Mouse (Mus musculus): ENCODE results near the gene Tbcd. TPM values are rescaled to one million over a fixed set of nuclear protein-coding genes. Genes with fewer than 3 reads are reported as not detected.
A peak's percentile ranks its signal among the peaks of the same experiment; 100 is the strongest.
"Not testable (repeated sequence)": the region's sequence is repeated elsewhere in the genome, so short reads cannot be mapped to it uniquely, and the experiment has no call there.

Tbcd gene
- total and polyA plus RNA-seq, 3 experiments, result 10.6 to 17.4 (median 11.4) TPM

DNA sequence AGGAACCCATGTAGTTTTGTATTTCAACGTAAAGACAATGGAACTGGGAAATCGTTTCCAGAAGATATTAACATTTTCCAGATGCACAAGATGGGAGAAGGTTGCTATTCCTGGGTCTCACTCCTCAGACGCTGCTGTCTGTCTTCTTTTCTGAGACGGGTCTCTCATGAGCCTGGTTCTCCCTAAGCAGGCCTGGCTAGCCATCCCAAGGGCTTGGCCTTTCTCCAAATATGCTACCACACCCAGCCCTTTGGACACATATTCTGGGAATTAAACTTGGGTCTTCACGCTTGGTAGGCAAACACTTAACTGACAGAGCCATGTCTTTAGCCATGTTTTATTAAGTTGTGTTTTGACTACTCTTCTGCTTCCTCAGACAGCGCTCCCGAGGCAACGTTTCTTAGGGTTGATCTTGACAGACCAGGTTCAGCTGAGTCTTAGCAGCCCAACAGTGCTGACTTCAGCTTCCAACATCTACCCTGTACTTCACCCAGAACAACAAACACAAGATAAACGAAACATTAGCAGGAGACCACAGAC is 202.7 kb downstream of the Tbcd start:
- WGBS, result 67% methylated on average over 9 of the region's 9 CpGs
- Histone ChIP-seq H3K79me2 (replicated peaks; ENCODE audit: control insufficient read depth, insufficient read depth, low read length) (no peaks in the 10 kb centered on the region), H3K27me3 (ENCODE audit: control insufficient read depth, insufficient read depth, low read length) (no peaks in the 10 kb centered on the region), H3K27ac (no peak overlapping the region), H3K4me1 (ENCODE audit: control insufficient read depth, insufficient read depth, low read length) (peaks cover 12% of the 10 kb centered on the region), H3K36me3 (ENCODE audit: control insufficient read depth, insufficient read depth, low read length) (peaks cover 2% of the 10 kb centered on the region; the same call in 1 of the 2 replicates), H3K9ac (ENCODE audit: low read depth, low read length) (no peak overlapping the region), H3K4me3 (no peak overlapping the region)
- TF ChIP-seq POLR2A (IDR thresholded peaks at IDR 0.05; ENCODE audit: insufficient read depth, low read depth, low read length) (no peak), CTCF (IDR thresholded peaks at IDR 0.05) (no peak), EP300 (IDR thresholded peaks at IDR 0.05; ENCODE audit: insufficient read depth, low read depth, low read length) (no peak)
- intact Hi-C loops (cut with DNase I), result loop anchor here (5.0 kb wide), 1 partner anchor 48 kb away; the partner anchor contains the start of gene Metrnl
- DNase-seq, result no peak

- Histone ChIP-seq H3K4me1 (ENCODE audit: control insufficient read depth, insufficient read depth, low read length) (peaks cover 12% of the 10 kb centered on the region), H3K4me3 (no peak overlapping the region), H3K27ac (no peak overlapping the region), H3K36me3 (ENCODE audit: control insufficient read depth, insufficient read depth, low read length) (peaks cover 2% of the 10 kb centered on the region; the same call in 1 of the 2 replicates), H3K27me3 (ENCODE audit: control insufficient read depth, insufficient read depth, low read length) (no peaks in the 10 kb centered on the region), H3K79me2 (replicated peaks; ENCODE audit: control insufficient read depth, insufficient read depth, low read length) (no peaks in the 10 kb centered on the region), H3K9ac (ENCODE audit: low read depth, low read length) (no peak overlapping the region)
- intact Hi-C loops (cut with DNase I), result loop anchor here (5.0 kb wide), 1 partner anchor 87 kb away; no protein-coding TSS in a partner anchor
- DNase-seq, result no peak
- TF ChIP-seq EP300 (IDR thresholded peaks at IDR 0.05; ENCODE audit: insufficient read depth, low read depth, low read length) (no peak), POLR2A (IDR thresholded peaks at IDR 0.05; ENCODE audit: insufficient read depth, low read depth, low read length) (no peak), CTCF (IDR thresholded peaks at IDR 0.05) (no peak)
- 56% methylated on average over 6 of the region's 6 CpGs for WGBS
Measured at GRCm38 (mm10) chr11:121655166-121655806, 203.5 kb downstream of the Tbcd start.

DNA sequence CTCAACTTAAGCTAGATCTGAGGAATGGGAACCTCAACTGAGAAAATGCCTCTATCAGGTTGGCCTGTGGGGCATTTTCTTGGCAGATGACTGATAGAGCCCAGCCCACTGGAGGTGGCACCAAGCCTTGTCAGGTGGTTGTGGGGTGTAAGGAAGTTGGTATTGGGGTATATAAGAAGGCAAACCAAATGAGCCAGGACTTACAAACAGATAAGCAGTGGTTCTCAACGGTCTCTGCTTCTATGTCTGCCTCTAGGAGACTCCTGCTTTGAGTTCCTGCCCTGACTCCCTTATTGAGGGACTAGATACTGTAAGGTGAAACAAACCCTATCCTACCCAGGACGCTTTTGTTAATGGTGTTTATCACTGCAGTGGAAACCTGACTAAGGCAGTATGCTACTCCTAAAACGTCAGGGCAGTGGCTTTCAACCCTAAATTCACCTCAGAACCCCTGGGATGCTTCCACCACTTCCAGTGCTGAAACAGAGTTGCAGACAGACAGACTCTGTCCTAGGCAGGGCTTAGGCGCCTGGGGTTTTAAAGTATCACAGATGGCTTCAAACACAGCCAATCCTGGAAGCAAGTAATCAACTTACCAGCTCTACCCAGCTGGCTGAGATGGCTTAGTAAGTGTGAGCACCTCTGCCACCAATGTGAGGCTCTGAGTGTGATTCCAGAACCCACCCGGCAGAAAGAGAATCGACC is 204.2 kb downstream of the Tbcd start:
- no peak overlapping the region for H3K9ac ChIP-seq (ENCODE audit: low read depth, low read length)
- H3K36me3 ChIP-seq (ENCODE audit: control insufficient read depth, insufficient read depth, low read length), result peaks cover 2% of the 10 kb centered on the region; the same call in 1 of the 2 replicates
- no peak for DNase-seq
- peaks cover 12% of the 10 kb centered on the region for H3K4me1 ChIP-seq (ENCODE audit: control insufficient read depth, insufficient read depth, low read length)
- no peaks in the 10 kb centered on the region for H3K79me2 ChIP-seq (replicated peaks; ENCODE audit: control insufficient read depth, insufficient read depth, low read length)
- no peak for TF ChIP-seq EP300 (IDR thresholded peaks at IDR 0.05; ENCODE audit: insufficient read depth, low read depth, low read length)
- no peak for TF ChIP-seq POLR2A (IDR thresholded peaks at IDR 0.05; ENCODE audit: insufficient read depth, low read depth, low read length)
- TF ChIP-seq CTCF (IDR thresholded peaks at IDR 0.05), result no peak
- H3K4me3 ChIP-seq, result no peak overlapping the region
- WGBS, result 80% methylated on average over 6 of the region's 6 CpGs
- intact Hi-C loops (cut with DNase I), result loop anchor here (5.0 kb wide), 1 partner anchor 86 kb away; no protein-coding TSS in a partner anchor
- no peaks in the 10 kb centered on the region for H3K27me3 ChIP-seq (ENCODE audit: control insufficient read depth, insufficient read depth, low read length)
- no peak overlapping the region for H3K27ac ChIP-seq

- Histone ChIP-seq H3K4me1 (ENCODE audit: control insufficient read depth, insufficient read depth, low read length) (peaks cover 10% of the 10 kb centered on the region), H3K36me3 (ENCODE audit: control insufficient read depth, insufficient read depth, low read length) (peaks cover 2% of the 10 kb centered on the region; the same call in 1 of the 2 replicates), H3K27ac (no peak overlapping the region), H3K9ac (ENCODE audit: low read depth, low read length) (no peak overlapping the region), H3K79me2 (replicated peaks; ENCODE audit: control insufficient read depth, insufficient read depth, low read length) (no peaks in the 10 kb centered on the region), H3K27me3 (ENCODE audit: control insufficient read depth, insufficient read depth, low read length) (no peaks in the 10 kb centered on the region), H3K4me3 (no peak overlapping the region)
- DNase-seq, result no peak
- 3% methylated on average over 1 of the region's 1 CpGs for WGBS
- TF ChIP-seq CTCF (IDR thresholded peaks at IDR 0.05) (peak; percentile 65), EP300 (IDR thresholded peaks at IDR 0.05; ENCODE audit: insufficient read depth, low read depth, low read length) (no peak)
- intact Hi-C loops (cut with DNase I), result loop anchor here (5.0 kb wide), 1 partner anchor 84 kb away; no protein-coding TSS in a partner anchor
Measured at GRCm38 (mm10) chr11:121658151-121658550, 206.4 kb downstream of the Tbcd start.

- intact Hi-C loops (cut with DNase I), result not testable (repeated sequence)
Measured at GRCm38 (mm10) chr11:121660604-121661003, 208.9 kb downstream of the Tbcd start.

DNA sequence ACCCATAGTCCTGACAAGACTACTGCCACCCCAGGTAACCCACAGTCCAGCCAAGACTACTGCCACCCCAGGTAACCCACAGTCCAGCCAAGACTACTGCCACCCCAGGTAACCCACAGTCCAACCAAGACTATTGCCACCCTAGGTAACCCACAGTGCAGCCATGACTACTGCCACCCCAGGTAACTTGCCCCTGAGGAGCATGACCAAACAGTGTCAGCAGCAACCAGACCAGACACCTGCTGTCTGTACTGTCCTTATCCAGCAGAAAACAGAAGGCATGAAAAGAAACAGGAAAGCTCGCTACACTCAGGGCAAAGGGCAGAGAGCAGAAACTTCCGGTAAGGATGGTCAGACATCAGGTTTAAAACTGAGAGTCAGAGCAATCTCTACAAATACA is 209.4 kb downstream of the Tbcd start:
- intact Hi-C loops (cut with DNase I), result no loop called here
- DNase-seq, result no peak
- H3K4me1 ChIP-seq (ENCODE audit: control insufficient read depth, insufficient read depth, low read length), result peaks cover 4% of the 10 kb centered on the region
- no peak overlapping the region for H3K4me3 ChIP-seq
- no peak for TF ChIP-seq CTCF (IDR thresholded peaks at IDR 0.05)
- TF ChIP-seq EP300 (IDR thresholded peaks at IDR 0.05; ENCODE audit: insufficient read depth, low read depth, low read length), result no peak
- TF ChIP-seq POLR2A (IDR thresholded peaks at IDR 0.05; ENCODE audit: insufficient read depth, low read depth, low read length), result no peak
- no peak overlapping the region for H3K27ac ChIP-seq
- no peak overlapping the region for H3K9ac ChIP-seq (ENCODE audit: low read depth, low read length)
- no peaks in the 10 kb centered on the region for H3K79me2 ChIP-seq (replicated peaks; ENCODE audit: control insufficient read depth, insufficient read depth, low read length)
- no peaks in the 10 kb centered on the region for H3K27me3 ChIP-seq (ENCODE audit: control insufficient read depth, insufficient read depth, low read length)
- H3K36me3 ChIP-seq (ENCODE audit: control insufficient read depth, insufficient read depth, low read length), result peaks cover 2% of the 10 kb centered on the region; the same call in 1 of the 2 replicates
- WGBS, result 69% methylated on average over 2 of the region's 2 CpGs

More at GRCm38 (mm10) chr11:121660604-121661003, 208.9 kb downstream of the Tbcd start:
- H3K4me1 ChIP-seq (ENCODE audit: control insufficient read depth, insufficient read depth, low read length); H3K27me3 ChIP-seq (ENCODE audit: control insufficient read depth, insufficient read depth, low read length); H3K9ac ChIP-seq (ENCODE audit: low read depth, low read length); H3K79me2 ChIP-seq (replicated peaks; ENCODE audit: control insufficient read depth, insufficient read depth, low read length); DNase-seq; H3K27ac ChIP-seq; H3K4me3 ChIP-seq; H3K36me3 ChIP-seq (ENCODE audit: control insufficient read depth, insufficient read depth, low read length): not testable (repeated sequence)
- WGBS, result 94% methylated on average over 2 of the region's 2 CpGs

Other genes with a start within 250 kb of the Tbcd start
- 1 to 10 TPM; 6.7 to 7.6 TPM for gene Hexdc, start 247.5 kb upstream of the Tbcd start, total RNA-seq (2021)
- 10.1 and 15.6 TPM in 2 replicates for gene Hexdc, start 247.5 kb upstream of the Tbcd start, polyA plus RNA-seq (2012; rRNA removed)
- 10 to 100 TPM; 15.8 to 19.8 TPM for gene Ogfod3, start 247.2 kb upstream of the Tbcd start, total RNA-seq (2021)
- gene Ogfod3, start 247.2 kb upstream of the Tbcd start, polyA plus RNA-seq (2012; rRNA removed), result 12.5 and 15.8 TPM in 2 replicates
- 1 to 10 TPM; 7.6 TPM for gene Cybc1, start 222.6 kb upstream of the Tbcd start, total RNA-seq (2021)
- gene Cybc1, start 222.6 kb upstream of the Tbcd start, polyA plus RNA-seq (2012; rRNA removed), result 10.4 and 15.2 TPM in 2 replicates
- gene Narf, start 214.7 kb upstream of the Tbcd start, total RNA-seq (2021), result 100 to 1,000 TPM in 1 of 2 experiments, 10 to 100 TPM in 1; 76.7 to 102 TPM
- 91.4 and 145 TPM in 2 replicates for gene Narf, start 214.7 kb upstream of the Tbcd start, polyA plus RNA-seq (2012; rRNA removed)
- 10 to 100 TPM; 20.3 to 22.0 TPM for gene Foxk2, start 192.0 kb upstream of the Tbcd start, total RNA-seq (2021)
- 13.6 and 19.4 TPM in 2 replicates for gene Foxk2, start 192.0 kb upstream of the Tbcd start, polyA plus RNA-seq (2012; rRNA removed)
- 10 to 100 TPM; 34.4 to 36.8 TPM for gene Wdr45b, start 97.5 kb upstream of the Tbcd start, total RNA-seq (2021)
- 36.9 and 57.6 TPM in 2 replicates for gene Wdr45b, start 97.5 kb upstream of the Tbcd start, polyA plus RNA-seq (2012; rRNA removed)
- gene Rab40b, start 63.7 kb upstream of the Tbcd start, total RNA-seq (2021), result 1 to 10 TPM in 1 of 2 experiments, under 1 TPM in 1; 0.91 to 1.5 TPM
- gene Rab40b, start 63.7 kb upstream of the Tbcd start, polyA plus RNA-seq (2012; rRNA removed), result 2.0 and 2.8 TPM in 2 replicates
- 1 to 10 TPM; 6.2 to 6.9 TPM for gene Fn3krp, start 30.5 kb upstream of the Tbcd start, total RNA-seq (2021)
- 7.1 and 9.1 TPM in 2 replicates for gene Fn3krp, start 30.5 kb upstream of the Tbcd start, polyA plus RNA-seq (2012; rRNA removed)
- 10 to 100 TPM; 23.6 to 26.3 TPM for gene Fn3k, start 17.0 kb upstream of the Tbcd start, total RNA-seq (2021)
- gene Fn3k, start 17.0 kb upstream of the Tbcd start, polyA plus RNA-seq (2012; rRNA removed), result 20.4 and 23.7 TPM in 2 replicates
- under 1 TPM; 0.09 to 0.21 TPM for gene Zfp750, start 67.4 kb downstream of the Tbcd start, total RNA-seq (2021)
- 0.09 and 0.14 TPM in 2 replicates for gene Zfp750, start 67.4 kb downstream of the Tbcd start, polyA plus RNA-seq (2012; rRNA removed)
- gene B3gntl1, start 221.2 kb downstream of the Tbcd start, total RNA-seq (2021), result 1 to 10 TPM; 3.8 to 4.8 TPM
- gene B3gntl1, start 221.2 kb downstream of the Tbcd start, polyA plus RNA-seq (2012; rRNA removed), result 5.9 and 7.4 TPM in 2 replicates
- 10 to 100 TPM; 18.0 to 21.2 TPM for gene Metrnl, start 249.6 kb downstream of the Tbcd start, total RNA-seq (2021)
- gene Metrnl, start 249.6 kb downstream of the Tbcd start, polyA plus RNA-seq (2012; rRNA removed), result 20.4 and 27.1 TPM in 2 replicates

Data from heart, adult 2 months (tissue).